Mouse (Mus musculus) G1E (cell line): ENCODE measurements around the gene Pfn3.

Experiments used
- CTCF ChIP-seq: IDR thresholded peaks from 2 replicates; pipeline ENCODE4 v1.5.1; 2012; ENCODE audit warnings: low read depth, low read length, inconsistent platforms, mixed read lengths
- GATA1 ChIP-seq: IDR thresholded peaks from 2 replicates; pipeline ENCODE4 v1.6.1; 2012; ENCODE audit warnings: borderline replicate concordance, low read length, inconsistent platforms, mixed read lengths
- GATA2 ChIP-seq: IDR thresholded peaks from 2 replicates; pipeline ENCODE4 v1.6.1; 2012; ENCODE audit warnings: low read depth, low read length, inconsistent platforms, borderline replicate concordance
- POLR2AphosphoS5 ChIP-seq: IDR thresholded peaks from 2 replicates; pipeline ENCODE4 v1.6.1; 2012; ENCODE audit warnings: low read depth, low read length, inconsistent platforms; ENCODE audit not compliant: insufficient replicate concordance
- TAL1 ChIP-seq: conservative IDR thresholded peaks from 2 replicates; pipeline ENCODE4 v1.6.1; 2012; ENCODE audit warnings: low read depth, low read length, inconsistent platforms, mixed read lengths

- TF ChIP-seq CTCF (no peak), POLR2AphosphoS5 (no peak), GATA1 (no peak), GATA2 (no peak), TAL1 (no peak)
Observed at GRCm38 (mm10) chr13:55381790-55382189, 33.2 kb downstream of the Pfn3 start.
